Mouse (Mus musculus) urinary bladder, adult 18-20 months (tissue): ENCODE measurements around the gene Trpc2.
A peak's percentile ranks its signal among the peaks of the same experiment; 100 is the strongest.
"Not testable (repeated sequence)": the region's sequence is repeated elsewhere in the genome, so short reads cannot be mapped to it uniquely, and the experiment has no call there.

Experiments
- DNase-seq, 2 experiments: peaks; one replicate each; pipeline ENCODE4 v3.0.0; 2022; ENCODE audit warnings: low spot score in 2 of 2, mixed read lengths in 2 of 2

The Trpc2 gene

GRCm38 (mm10) chr7:102082816-102083215 lies at the start of gene Trpc2:
TSS of gene Trpc2 (plus strand) at chr7:102083116.
- no peak for DNase-seq

GRCm38 (mm10) chr7:102034904-102035303 lies 48.0 kb upstream of the Trpc2 start:
- DNase-seq, result no peak

GRCm38 (mm10) chr7:102035534-102035933 lies 47.4 kb upstream of the Trpc2 start:
- DNase-seq, result no peak

- DNase-seq, result no peak
Observed at GRCm38 (mm10) chr7:102037318-102037717, 45.6 kb upstream of the Trpc2 start.

GRCm38 (mm10) chr7:102042314-102042713 lies 40.6 kb upstream of the Trpc2 start:
- DNase-seq, result no peak

GRCm38 (mm10) chr7:102048524-102048923 lies 34.4 kb upstream of the Trpc2 start:
- not testable (repeated sequence) for DNase-seq

- DNase-seq, result no peak
Observed at GRCm38 (mm10) chr7:102061353-102061752, 21.6 kb upstream of the Trpc2 start.

GRCm38 (mm10) chr7:102062203-102062602 lies 20.7 kb upstream of the Trpc2 start:
- no peak for DNase-seq

GRCm38 (mm10) chr7:102063891-102064290 lies 19.0 kb upstream of the Trpc2 start:
- no peak for DNase-seq

- DNase-seq, result peak in 1 of 2 experiments; percentile 9
Observed at GRCm38 (mm10) chr7:102064655-102065045, 18.3 kb upstream of the Trpc2 start.

GRCm38 (mm10) chr7:102065046-102065891 lies 17.6 kb upstream of the Trpc2 start, which contains the start of the genes Rnf121, Xndc1 and Xntrpc:
TSS of gene Rnf121 (minus strand) at chr7:102065469.
TSS of gene Xndc1 (plus strand) at chr7:102065511.
TSS of gene Xntrpc (plus strand) at chr7:102065713.
- peak; percentile 87 to 92 for DNase-seq

- DNase-seq, result no peak
Observed at GRCm38 (mm10) chr7:102066363-102066762, 16.6 kb upstream of the Trpc2 start.

- no peak for DNase-seq
Observed at GRCm38 (mm10) chr7:102076714-102077296, 6.1 kb upstream of the Trpc2 start.

GRCm38 (mm10) chr7:102078517-102078916 lies 4.4 kb upstream of the Trpc2 start:
- no peak for DNase-seq

GRCm38 (mm10) chr7:102080311-102080710 lies 2.6 kb upstream of the Trpc2 start:
- DNase-seq, result no peak

GRCm38 (mm10) chr7:102081784-102082183 lies 1.1 kb upstream of the Trpc2 start:
- no peak for DNase-seq

GRCm38 (mm10) chr7:102084041-102084696 lies 1.3 kb downstream of the Trpc2 start:
- no peak for DNase-seq

- no peak for DNase-seq
Observed at GRCm38 (mm10) chr7:102087336-102087735, 4.4 kb downstream of the Trpc2 start.

GRCm38 (mm10) chr7:102099760-102100661 lies 17.1 kb downstream of the Trpc2 start:
- DNase-seq, result peak in 1 of 2 experiments; percentile 8

- no peak for DNase-seq
Observed at GRCm38 (mm10) chr7:102100868-102101267, 18.0 kb downstream of the Trpc2 start.

GRCm38 (mm10) chr7:102101487-102101886 lies 18.6 kb downstream of the Trpc2 start, which contains the start of gene Art1:
TSS of gene Art1 (plus strand) at chr7:102101743.
- DNase-seq, result no peak
